Mouse (Mus musculus): ENCODE measurements around the gene Rab36.

- TF ChIP-seq CTCF (IDR thresholded peaks at IDR 0.05; ENCODE audit: low read depth, low read length) (no peak), POLR2A (IDR thresholded peaks at IDR 0.05; ENCODE audit: insufficient read depth, low read length) (no peak)
Observed at GRCm38 (mm10) chr10:75044459-75044858, 7.6 kb downstream of the Rab36 start.

Measured in ES-Bruce4 (cell line).